Mouse (Mus musculus) macrophage (primary cell): ENCODE measurements around the gene Bcl11a. TPM values are rescaled to one million over a fixed set of nuclear protein-coding genes. Genes with fewer than 3 reads are reported as not detected.

Experiments used
- H3K27ac ChIP-seq: fragments of 350-480 bp; formaldehyde crosslinking; 2 replicates; pipeline ENCODE4 v1.9.0; 2021
- H3K36me3 ChIP-seq: fragments of 350-480 bp; formaldehyde crosslinking; 2 replicates; pipeline ENCODE4 v1.9.0; 2021; ENCODE audit errors: inconsistent target
- H3K4me3 ChIP-seq: fragments of 350-480 bp; formaldehyde crosslinking; 2 replicates; pipeline ENCODE4 v1.9.0; 2021; ENCODE audit errors: inconsistent target
- H3K79me2 ChIP-seq: fragments of 350-480 bp; formaldehyde crosslinking; 2 replicates; pipeline ENCODE4 v1.9.0; 2021; ENCODE audit errors: inconsistent target
- WGBS: methylation state at CpG from one replicate; pipeline ENCODE4 v1.1.7; 2026; ENCODE audit warnings: inconsistent platforms; ENCODE audit not compliant: missing documents; 5-methylcytosine and 5-hydroxymethylcytosine counted together
- polyA plus RNA-seq: library from polyadenylated mRNA; stranded (reverse); fragments of 250-400 nt; gene quantifications from 3 replicates; pipeline ENCODE4 v1.2.4, GENCODE M21; 2018; ENCODE audit warnings: inconsistent platforms

The Bcl11a gene
- polyA plus RNA-seq, 1 experiment from 2014 or later, result 0.32 TPM

DNA sequence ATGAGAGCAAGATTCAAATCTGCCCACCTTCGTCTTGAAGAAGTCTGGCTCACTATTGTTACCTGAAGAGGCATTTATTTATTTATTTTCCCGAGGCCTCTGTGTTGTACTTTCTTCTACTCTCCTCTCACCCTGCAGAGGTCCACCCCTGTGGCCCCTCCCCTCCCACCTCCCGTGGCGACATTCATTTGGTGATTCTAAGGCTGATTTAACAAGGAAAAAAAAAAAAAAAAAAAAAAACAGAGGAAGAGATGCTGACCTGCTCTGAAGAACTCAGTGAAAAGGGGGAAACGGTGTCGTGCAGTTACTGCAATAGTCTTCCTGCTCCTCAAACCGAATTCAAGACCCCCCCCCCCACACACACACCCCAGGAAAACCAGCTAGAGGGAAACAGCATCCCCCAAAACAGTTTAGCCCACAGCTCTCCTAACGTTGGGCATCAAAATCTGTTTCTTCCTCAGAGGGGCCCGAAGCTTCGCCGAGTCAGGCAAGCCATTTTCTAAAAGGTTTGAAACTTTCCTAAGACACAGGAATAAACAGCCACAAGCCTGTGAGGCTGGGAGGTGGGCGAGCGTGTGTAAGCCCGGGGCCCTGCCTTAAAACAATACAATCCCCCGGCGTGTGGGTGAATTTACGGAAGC lies 2.2 kb upstream of the Bcl11a start:
- no peak overlapping the region for H3K27ac ChIP-seq
- peak overlapping the region; percentile 58 for H3K4me3 ChIP-seq
- 2% methylated on average over 17 of the region's 17 CpGs for WGBS

GRCm38 (mm10) chr11:24076127-24076650 lies 1.7 kb upstream of the Bcl11a start:
- Histone ChIP-seq H3K36me3 (no peaks in the 10 kb centered on the region), H3K79me2 (no peaks in the 10 kb centered on the region), H3K4me3 (peak overlapping the region; percentile 58), H3K27ac (no peak overlapping the region)
- whole genome bisulfite sequencing, result 2% methylated on average over 32 of the region's 32 CpGs

More for the DNA sequence above, 2.2 kb upstream of the Bcl11a start:
- H3K79me2 ChIP-seq, result no peaks in the 10 kb centered on the region
- H3K36me3 ChIP-seq, result no peaks in the 10 kb centered on the region

DNA sequence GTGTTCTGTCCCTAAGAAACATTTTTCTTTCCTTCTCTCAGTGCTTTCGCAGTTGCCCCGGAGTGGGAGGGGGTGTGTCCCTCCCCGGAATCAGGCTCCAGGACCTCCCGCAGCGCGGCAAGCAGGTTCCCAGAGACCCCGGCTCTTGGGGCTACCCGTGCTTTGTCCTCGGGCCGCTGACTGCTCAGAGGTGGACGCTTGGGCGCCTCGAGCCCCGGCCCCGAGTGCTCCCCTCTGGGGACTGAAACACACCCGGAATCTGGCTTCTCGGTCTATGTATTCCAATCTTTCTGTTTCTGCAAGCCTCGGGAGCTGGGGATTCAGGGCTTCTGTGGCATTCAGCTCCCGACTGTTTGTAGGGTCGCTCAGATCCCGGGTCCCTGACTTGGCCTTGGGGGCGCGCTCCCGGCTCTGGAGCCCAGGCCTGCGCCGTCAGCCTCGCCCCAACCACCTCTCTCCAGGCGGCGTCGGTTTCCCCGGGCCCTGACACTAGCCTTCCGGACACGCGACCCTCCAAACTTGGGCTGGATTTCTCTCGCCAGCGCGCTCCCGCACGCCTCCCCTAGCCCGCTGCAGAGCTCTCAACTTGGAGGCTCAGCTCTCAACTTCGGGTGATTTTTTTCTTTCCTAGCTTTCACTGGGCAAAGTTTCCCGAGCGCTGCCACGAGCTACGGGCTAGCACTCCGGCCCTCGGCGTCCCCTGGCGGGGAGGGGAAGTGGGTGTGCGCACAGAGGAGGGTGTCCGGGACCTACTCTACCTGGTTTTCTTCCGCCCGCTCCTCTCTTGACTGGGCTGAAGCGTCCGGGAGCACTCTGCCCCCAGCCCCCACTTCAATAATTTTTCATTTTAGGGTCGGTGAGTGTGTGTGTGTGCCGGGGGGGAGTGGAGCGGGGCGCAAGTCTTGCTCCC lies 780 bp upstream of the Bcl11a start:
- no peaks in the 10 kb centered on the region for H3K79me2 ChIP-seq
- H3K27ac ChIP-seq, result no peak overlapping the region
- WGBS, result 1% methylated on average over 58 of the region's 59 CpGs
- H3K4me3 ChIP-seq, result peak overlapping the region; percentile 58
- H3K36me3 ChIP-seq, result no peaks in the 10 kb centered on the region

- Histone ChIP-seq H3K79me2 (no peaks in the 10 kb centered on the region), H3K4me3 (peak overlapping the region; percentile 9; the same call in 1 of the 2 replicates), H3K27ac (no peak overlapping the region), H3K36me3 (no peaks in the 10 kb centered on the region)
- WGBS, result 1% methylated on average over 38 of the region's 38 CpGs
These were observed 955 bp downstream of the Bcl11a start for GRCm38 (mm10) chr11:24078706-24079316.

- Histone ChIP-seq H3K27ac (no peak overlapping the region), H3K4me3 (peak overlapping the region; percentile 20), H3K79me2 (no peaks in the 10 kb centered on the region), H3K36me3 (no peaks in the 10 kb centered on the region)
- WGBS, result under 1% methylated on average over 42 of the region's 43 CpGs
These were observed 1.8 kb downstream of the Bcl11a start for GRCm38 (mm10) chr11:24079392-24080391.

- H3K36me3 ChIP-seq, result no peaks in the 10 kb centered on the region
- H3K4me3 ChIP-seq, result peak overlapping the region; percentile 28; the same call in 1 of the 2 replicates
- 0% methylated on average over 14 of the region's 30 CpGs for whole genome bisulfite sequencing
- no peak overlapping the region for H3K27ac ChIP-seq
- no peaks in the 10 kb centered on the region for H3K79me2 ChIP-seq
These were observed 2.7 kb downstream of the Bcl11a start for GRCm38 (mm10) chr11:24080541-24080940.

DNA sequence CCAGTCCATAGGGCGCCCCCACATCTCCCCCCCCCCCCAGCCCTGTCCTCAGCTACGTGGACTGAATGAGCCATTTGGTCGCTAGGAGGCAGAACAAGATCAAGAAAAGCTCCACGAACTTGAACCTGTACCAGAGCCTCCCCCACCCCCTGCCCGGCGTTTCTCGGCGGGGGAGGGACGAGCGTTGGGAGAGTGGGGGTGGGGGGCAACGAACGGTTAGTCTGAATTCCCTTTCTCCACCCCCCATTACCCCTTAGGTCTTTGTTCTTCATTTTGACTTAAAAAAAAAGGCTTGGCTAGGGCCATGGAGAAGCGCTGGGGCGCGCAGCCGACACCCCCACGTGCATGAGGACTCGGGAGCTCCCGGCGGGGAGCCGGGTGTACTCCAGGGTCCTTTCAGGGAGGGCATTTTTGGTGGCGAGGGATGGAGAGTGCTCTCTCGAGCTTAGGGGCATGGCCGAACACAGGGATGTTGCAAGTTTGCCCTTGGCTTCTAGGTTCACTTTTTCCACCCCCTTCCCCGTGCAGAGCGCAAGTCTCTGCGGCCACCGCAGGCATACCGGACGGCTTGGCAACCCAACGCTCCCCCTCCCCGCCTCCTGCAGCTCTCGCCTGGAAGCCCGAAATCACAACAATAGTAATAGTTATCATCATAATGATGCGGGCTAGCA lies 3.3 kb downstream of the Bcl11a start:
- Histone ChIP-seq H3K27ac (no peak overlapping the region), H3K36me3 (no peaks in the 10 kb centered on the region), H3K4me3 (peak overlapping the region; percentile 28), H3K79me2 (no peaks in the 10 kb centered on the region)
- under 1% methylated on average over 35 of the region's 35 CpGs for WGBS

GRCm38 (mm10) chr11:24081687-24082384 lies 4.0 kb downstream of the Bcl11a start:
- H3K4me3 ChIP-seq, result peak overlapping the region; percentile 28
- H3K79me2 ChIP-seq, result no peaks in the 10 kb centered on the region
- WGBS, result 2% methylated on average over 42 of the region's 43 CpGs
- no peaks in the 10 kb centered on the region for H3K36me3 ChIP-seq
- H3K27ac ChIP-seq, result no peak overlapping the region

GRCm38 (mm10) chr11:24082385-24083075 lies 4.7 kb downstream of the Bcl11a start:
- WGBS, result 39% methylated on average over 11 of the region's 11 CpGs
- Histone ChIP-seq H3K27ac (no peak overlapping the region), H3K79me2 (no peaks in the 10 kb centered on the region), H3K4me3 (no peak overlapping the region), H3K36me3 (no peaks in the 10 kb centered on the region)

GRCm38 (mm10) chr11:24083076-24083405 lies 5.2 kb downstream of the Bcl11a start:
- Histone ChIP-seq H3K4me3 (no peak overlapping the region), H3K36me3 (no peaks in the 10 kb centered on the region), H3K27ac (no peak overlapping the region), H3K79me2 (no peaks in the 10 kb centered on the region)
- WGBS, result 45% methylated on average over 1 of the region's 1 CpGs

- no peaks in the 10 kb centered on the region for H3K79me2 ChIP-seq
- H3K4me3 ChIP-seq, result no peak overlapping the region
- no peaks in the 10 kb centered on the region for H3K36me3 ChIP-seq
- no peak overlapping the region for H3K27ac ChIP-seq
- 53% methylated on average over 7 of the region's 7 CpGs for WGBS
These were observed 5.6 kb downstream of the Bcl11a start for GRCm38 (mm10) chr11:24083423-24083822.

DNA sequence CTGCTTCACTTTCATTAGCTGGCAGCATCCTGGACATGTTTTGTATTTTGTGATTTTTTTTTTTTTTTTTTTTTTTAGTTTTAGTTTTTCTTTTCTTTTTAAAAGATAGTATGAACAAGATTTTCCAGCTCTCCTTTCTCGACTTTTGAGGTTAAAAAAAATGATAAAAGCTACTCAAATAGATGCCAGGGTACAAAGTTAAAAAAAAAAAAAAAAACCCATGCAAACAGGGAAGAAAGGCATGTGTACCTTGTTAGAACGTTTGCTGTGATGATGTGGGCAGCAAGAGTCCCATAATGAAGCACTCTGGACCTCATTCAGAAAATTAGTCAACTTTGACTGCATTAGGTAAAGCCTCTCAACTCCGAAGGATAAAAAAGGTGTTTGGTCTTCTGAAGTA lies 6.2 kb downstream of the Bcl11a start:
- Histone ChIP-seq H3K27ac (no peak overlapping the region), H3K36me3 (no peaks in the 10 kb centered on the region), H3K4me3 (no peak overlapping the region), H3K79me2 (no peaks in the 10 kb centered on the region)
- 48% methylated on average over 3 of the region's 3 CpGs for WGBS
